Mouse (Mus musculus) layer of hippocampus, adult 18-20 months (tissue): ENCODE measurements around the gene Fsd1l. TPM values are rescaled to one million over a fixed set of nuclear protein-coding genes. Genes with fewer than 3 reads are reported as not detected.

Experiments
- DNase-seq, 2 experiments: peaks; one replicate each; pipeline ENCODE4 v3.0.0; 2022; ENCODE audit warnings: low spot score in 2 of 2
- long read RNA-seq: library from polyadenylated mRNA; stranded (forward); transcript quantifications from one replicate; pipeline ENCODE4 v2.0.0, GENCODE M21; 2021
- total RNA-seq, 2 experiments: library from RNA; stranded (reverse); gene quantifications; 2 replicates each; pipeline ENCODE4 v1.2.3; 2021

The Fsd1l gene
- total RNA-seq = 10 to 100 TPM; 31.8 to 33.1 TPM
- long read RNA-seq, partial matches to known transcripts = 0 of 5 reads
- long read RNA-seq, other reads (novel, unspliced or antisense) = 5 of 5 reads

GRCm38 (mm10) chr4:53631316-53632010, at the start of gene Fsd1l:
TSS of gene Fsd1l (plus strand) at chr4:53631471.
- DNase-seq = peak; percentile 79 to 84

GRCm38 (mm10) chr4:53587676-53588075, 43.6 kb upstream of the Fsd1l start:
- no peak for DNase-seq

GRCm38 (mm10) chr4:53588936-53589335, 42.3 kb upstream of the Fsd1l start:
- DNase-seq = no peak

- no peak for DNase-seq
Observed at GRCm38 (mm10) chr4:53589466-53589865, 41.8 kb upstream of the Fsd1l start.

- DNase-seq = no peak
Observed at GRCm38 (mm10) chr4:53590163-53590562, 41.1 kb upstream of the Fsd1l start.

- no peak for DNase-seq
Observed at GRCm38 (mm10) chr4:53590691-53591447, 40.4 kb upstream of the Fsd1l start.

GRCm38 (mm10) chr4:53591536-53591935, 39.7 kb upstream of the Fsd1l start:
- DNase-seq = no peak

GRCm38 (mm10) chr4:53591941-53592340, 39.3 kb upstream of the Fsd1l start:
- DNase-seq = peak in 1 of 2 experiments; percentile 29

GRCm38 (mm10) chr4:53592386-53592785, 38.9 kb upstream of the Fsd1l start:
- DNase-seq = no peak

- peak; percentile 28 to 79 for DNase-seq
Observed at GRCm38 (mm10) chr4:53594204-53594603, 37.1 kb upstream of the Fsd1l start.

- DNase-seq = no peak
Observed at GRCm38 (mm10) chr4:53595246-53596062, 35.8 kb upstream of the Fsd1l start.

GRCm38 (mm10) chr4:53596063-53596895, 35.0 kb upstream of the Fsd1l start:
- no peak for DNase-seq

GRCm38 (mm10) chr4:53600462-53600861, 30.8 kb upstream of the Fsd1l start:
- peak in 1 of 2 experiments; percentile 48 for DNase-seq

GRCm38 (mm10) chr4:53614576-53615225, 16.6 kb upstream of the Fsd1l start:
- no peak for DNase-seq

GRCm38 (mm10) chr4:53617968-53618367, 13.3 kb upstream of the Fsd1l start:
- no peak for DNase-seq

GRCm38 (mm10) chr4:53620104-53620503, 11.2 kb upstream of the Fsd1l start:
- DNase-seq = no peak

GRCm38 (mm10) chr4:53621084-53621483, 10.2 kb upstream of the Fsd1l start:
- DNase-seq = no peak

- DNase-seq = no peak
Observed at GRCm38 (mm10) chr4:53621490-53621889, 9.8 kb upstream of the Fsd1l start.

- DNase-seq = peak in 1 of 2 experiments; percentile 30
Observed at GRCm38 (mm10) chr4:53623711-53624110, 7.6 kb upstream of the Fsd1l start.

- peak; percentile 52 to 66 for DNase-seq
Observed at GRCm38 (mm10) chr4:53624816-53625215, 6.5 kb upstream of the Fsd1l start.
